Mouse (Mus musculus) cortical plate, adult 2 months (tissue): Measurements from ENCODE around the gene Ephb6.

Experiments used
- CTCF ChIP-seq: fragments of 200-500 bp; IDR thresholded peaks from 2 replicates; pipeline ENCODE4 v1.5.1; 2011; ENCODE audit warnings: mild to moderate bottlenecking, control low read depth, low read length; ENCODE audit not compliant: insufficient read depth; ENCODE audit errors: extremely low read depth
- POLR2A ChIP-seq: fragments of 200-500 bp; IDR thresholded peaks from 2 replicates; pipeline ENCODE4 v1.6.1; 2011; ENCODE audit warnings: mild to moderate bottlenecking, low read length, control low read depth; ENCODE audit not compliant: insufficient read depth; ENCODE audit errors: extremely low read depth

- no peak for TF ChIP-seq CTCF
- no peak for TF ChIP-seq POLR2A
Observed at GRCm38 (mm10) chr6:41637927-41638506, 32.7 kb downstream of the Ephb6 start.
